Mouse (Mus musculus): ENCODE results near the gene Shisa8.
A peak's percentile ranks its signal among the peaks of the same experiment; 100 is the strongest.

Shisa8 gene

DNA sequence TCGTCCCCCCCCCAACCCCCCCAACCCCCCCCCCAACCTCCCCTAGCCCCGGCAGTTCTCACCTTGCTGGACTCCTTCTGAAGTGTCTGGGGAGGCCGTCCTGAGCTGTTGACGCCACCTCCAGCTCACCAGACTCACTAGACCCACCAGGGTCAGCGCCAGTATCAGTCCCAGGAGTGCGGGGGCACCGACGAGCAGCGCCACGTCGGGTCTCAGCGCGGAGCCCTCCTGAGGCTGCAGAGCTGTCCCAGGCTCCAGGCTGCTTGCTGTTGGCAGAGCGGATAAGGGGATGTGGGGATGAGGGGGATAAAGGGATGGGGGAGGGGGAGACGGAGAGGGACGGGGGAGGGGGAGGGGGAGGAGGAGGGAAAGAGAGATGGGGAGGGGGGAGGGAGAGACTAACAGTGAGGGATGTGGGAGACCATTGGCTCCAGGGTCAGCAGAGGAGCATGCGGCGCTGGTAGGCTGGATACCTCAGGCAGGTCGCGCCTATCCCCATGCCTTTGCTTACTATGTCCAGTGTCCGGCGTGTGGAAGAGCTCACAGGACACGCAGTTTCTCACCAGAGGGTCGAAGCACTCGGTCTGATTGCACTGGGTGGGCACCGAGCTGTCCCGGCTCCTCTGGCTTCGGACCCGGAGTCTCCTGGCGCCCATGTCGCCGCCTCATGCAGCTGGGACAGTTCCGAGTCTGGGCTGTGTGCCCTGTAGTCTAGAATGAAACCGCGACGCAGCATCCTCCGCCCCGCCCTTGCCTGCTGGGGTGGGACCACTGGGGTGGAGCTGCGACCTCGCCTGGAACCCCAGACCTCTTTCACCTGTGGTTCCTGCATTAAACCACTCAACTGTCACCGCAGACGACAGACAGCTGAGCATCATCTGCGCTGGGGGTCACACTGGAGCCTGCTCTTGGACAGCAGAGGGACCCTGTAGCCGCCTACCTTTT, 11.3 kb upstream of the Shisa8 start, which contains the start of gene Tnfrsf13c:
Gene Tnfrsf13c (minus strand): TSS at position 713 of the 945 bp plus-strand sequence.
- peak; percentile 80 to 88 for DNase-seq (ENCODE audit: low spot score in 2 of 2)

DNA sequence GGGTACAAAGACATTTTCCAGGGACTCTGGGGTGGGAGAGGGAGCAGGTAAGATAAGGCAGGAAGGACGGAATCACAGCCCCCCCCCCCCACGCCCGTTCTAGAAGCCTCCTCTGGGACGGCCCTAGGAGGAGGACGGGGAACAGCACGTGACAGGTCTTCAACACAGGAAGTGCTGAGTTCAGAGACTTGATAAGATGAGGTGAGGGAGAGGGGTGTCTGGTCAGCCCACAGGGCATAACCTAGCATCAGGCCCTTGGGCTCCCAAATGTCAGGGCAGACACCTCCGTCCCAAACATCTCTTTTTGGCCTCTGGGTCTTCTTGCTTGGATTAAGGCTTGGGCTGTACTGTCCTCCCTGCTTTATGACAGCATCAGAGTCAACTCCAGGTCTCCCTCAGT, 10.6 kb upstream of the Shisa8 start:
- no peak for DNase-seq (ENCODE audit: low spot score in 2 of 2)

DNA sequence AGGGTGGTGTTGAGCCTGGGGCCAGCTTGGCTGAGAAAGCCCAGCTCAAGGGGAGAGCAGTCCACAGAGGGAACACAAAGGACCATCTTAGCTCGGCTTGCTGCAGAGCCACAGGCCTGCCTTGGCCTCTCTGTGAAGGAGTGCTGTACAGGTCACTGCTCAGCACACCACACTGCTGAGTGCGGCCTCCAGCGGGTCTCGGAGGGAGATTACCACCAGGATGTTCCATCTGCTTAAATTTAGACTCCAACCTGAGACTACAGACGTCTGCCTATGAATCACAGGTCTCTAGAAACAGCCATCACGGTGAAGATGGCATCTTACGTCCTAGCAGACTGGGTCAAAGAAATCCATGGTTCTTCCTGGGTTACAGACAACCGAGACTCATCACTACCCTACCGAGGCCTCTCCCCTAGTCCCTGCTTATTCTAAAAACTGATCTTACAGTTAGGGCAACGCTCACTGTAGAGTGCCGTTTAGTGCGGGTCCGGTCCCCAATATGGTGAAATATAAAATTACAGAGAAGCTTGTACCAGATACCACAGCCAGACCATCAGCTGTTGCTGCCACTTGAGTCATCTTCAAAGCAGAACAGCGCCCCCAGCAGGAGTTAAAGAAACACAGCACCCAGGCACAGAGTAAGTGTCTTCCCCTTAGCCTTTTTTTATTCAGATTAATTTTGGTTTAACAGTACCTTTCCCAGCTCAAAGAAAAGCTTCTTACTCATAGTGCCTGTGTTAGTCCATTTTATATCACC, 8.7 kb upstream of the Shisa8 start:
- DNase-seq (ENCODE audit: low spot score in 2 of 2) = no peak

DNA sequence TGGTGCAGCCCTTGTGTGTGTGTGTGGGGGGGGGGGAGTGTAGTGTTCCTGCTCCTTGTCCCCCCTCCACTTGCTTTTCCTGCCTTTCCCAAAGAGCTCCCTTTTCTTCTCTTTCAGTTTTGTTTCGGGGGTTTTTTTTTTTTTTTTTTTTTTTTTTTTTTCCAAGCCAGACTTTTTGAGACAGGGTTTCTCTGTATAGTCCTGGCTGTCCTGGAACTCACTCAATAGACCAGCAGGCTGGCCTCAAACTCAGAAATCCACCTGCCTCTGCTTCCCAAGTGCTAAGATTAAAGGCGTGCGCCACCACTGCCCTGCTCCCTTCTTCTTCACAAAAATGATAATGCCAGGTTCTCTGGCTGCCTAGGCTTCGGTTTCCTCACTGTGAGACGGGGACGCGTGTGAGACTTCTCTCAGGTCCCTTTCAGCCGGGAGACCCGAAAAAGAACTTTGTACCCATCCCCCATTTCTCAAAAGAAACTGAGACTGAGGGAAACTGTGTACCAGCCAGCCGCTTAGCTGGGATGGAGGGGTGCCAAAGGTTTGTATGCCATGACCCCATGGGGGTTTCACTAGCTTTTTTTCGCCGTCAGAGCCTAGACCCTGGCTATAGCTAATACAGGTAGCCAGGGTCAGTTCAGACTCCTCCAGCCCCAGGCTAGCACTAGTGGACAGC, 7.5 kb upstream of the Shisa8 start:
- no peak for DNase-seq (ENCODE audit: low spot score in 2 of 2)

DNA sequence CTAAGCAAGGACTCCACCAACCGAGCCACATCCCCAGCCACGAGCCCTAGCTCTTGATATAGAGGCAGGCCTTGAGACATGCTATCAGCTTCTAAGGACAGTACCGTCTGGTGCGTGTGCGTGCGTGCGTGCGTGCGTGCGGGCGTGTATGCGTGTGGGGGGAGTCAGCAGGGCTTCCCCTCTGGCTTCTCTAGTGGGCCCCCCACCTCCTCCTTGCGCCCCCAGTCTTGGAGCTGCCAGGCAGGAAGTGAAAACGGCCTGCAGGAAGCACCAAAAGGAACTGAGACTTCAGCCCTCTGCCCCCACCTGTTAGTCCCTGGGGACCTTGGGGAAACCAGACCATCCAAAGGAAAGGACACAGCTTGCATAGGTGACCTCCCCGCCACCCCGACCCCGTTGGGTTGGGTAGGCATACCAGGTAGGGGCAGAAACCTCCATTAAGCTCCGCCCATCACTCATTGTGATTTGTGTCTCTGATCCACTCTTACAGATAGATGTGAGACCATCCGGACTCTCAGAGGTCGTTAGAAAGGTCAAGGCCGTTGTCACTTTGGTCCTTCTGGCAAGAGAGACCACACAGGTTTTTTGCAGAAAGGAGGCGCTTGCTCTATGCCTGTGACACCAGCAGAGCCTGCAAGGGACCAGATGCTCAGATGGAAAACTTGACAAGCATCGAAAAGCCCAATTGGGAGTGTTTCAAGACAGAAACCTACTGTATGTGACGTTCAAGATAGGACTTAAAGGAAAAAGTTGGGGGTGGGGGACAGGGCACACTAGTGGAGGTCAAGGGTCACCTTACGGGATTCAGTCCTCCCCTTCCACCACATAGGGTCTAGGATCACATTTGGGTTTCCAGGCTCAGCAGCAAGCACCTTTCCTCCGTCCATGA, 6.4 kb upstream of the Shisa8 start:
- peak; percentile 71 to 80 for DNase-seq (ENCODE audit: low spot score in 2 of 2)

DNA sequence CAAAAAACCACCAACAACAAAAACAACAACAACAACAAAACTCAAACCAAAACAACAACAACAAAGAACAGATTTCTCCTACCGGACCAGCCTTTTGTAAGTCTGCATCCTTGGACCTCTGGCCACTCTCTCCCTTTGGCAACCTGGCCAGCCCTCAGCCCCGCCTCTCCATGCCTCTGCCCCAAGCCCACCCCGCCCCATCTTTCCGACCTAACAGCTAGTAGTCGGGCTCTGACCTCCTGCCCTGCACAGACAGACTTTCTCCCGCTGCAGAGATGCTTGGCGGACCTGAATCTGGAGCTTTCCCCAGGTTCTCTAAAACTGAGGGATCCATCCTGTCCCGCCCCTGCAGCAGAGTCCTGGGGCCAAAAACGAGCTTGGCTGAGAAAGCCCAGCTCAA, 5.4 kb upstream of the Shisa8 start:
- DNase-seq (ENCODE audit: low spot score in 2 of 2) = no peak

DNA sequence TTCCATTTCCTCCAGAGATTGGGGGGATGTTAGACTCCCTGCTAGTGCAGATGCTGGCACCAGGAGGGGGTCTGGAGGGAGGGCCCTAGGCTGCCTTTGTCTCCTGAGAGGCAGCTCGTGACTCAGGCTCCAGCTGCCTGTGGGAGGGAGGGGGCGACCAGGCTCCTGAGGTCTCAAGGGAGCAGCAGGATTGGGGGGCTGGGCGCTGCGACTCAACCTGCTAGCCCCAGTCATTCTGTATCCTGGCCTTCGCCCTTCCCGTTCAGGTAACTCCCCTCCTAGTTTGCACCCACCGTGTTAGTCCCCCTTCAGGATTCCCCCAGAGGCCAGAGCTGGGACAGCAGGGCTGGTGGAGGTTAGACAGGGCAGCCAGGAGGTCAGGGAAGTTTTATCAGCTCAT, 4.4 kb upstream of the Shisa8 start:
- DNase-seq (ENCODE audit: low spot score in 2 of 2) = no peak

DNA sequence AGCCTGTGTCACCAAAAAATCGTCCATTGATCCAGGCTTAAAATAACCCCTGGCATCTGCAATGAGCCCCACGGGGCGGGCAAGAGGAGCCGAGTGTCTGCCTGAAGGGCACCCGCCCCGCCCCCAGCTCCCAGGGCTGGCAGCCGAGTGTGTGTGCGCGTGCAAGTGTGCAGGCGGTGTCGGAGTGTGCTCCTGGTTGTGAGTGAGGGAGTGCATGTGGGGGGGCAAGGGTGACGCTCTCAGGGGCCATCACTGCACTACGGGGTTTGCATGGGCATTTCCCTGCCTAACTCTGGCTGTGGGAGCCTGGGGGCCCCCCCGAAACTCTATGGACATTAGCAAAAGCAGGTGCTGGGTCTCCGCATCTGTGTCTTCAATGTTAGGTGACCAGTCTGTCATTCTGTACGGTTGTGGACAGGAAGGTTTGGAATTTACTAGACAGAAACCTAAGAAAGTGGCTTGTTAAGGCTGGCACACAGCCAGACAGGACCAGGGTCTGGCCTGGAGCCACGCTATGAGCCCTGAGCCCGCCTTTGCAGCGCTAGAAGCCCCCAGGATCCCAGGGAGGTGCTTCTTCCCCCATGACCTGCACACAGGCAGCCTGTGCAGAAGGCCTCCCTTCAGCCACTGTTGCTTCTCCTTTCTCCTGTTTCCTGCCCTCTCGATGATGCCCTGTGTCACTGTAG, 3.7 kb upstream of the Shisa8 start:
- no peak for DNase-seq (ENCODE audit: low spot score in 2 of 2)

DNA sequence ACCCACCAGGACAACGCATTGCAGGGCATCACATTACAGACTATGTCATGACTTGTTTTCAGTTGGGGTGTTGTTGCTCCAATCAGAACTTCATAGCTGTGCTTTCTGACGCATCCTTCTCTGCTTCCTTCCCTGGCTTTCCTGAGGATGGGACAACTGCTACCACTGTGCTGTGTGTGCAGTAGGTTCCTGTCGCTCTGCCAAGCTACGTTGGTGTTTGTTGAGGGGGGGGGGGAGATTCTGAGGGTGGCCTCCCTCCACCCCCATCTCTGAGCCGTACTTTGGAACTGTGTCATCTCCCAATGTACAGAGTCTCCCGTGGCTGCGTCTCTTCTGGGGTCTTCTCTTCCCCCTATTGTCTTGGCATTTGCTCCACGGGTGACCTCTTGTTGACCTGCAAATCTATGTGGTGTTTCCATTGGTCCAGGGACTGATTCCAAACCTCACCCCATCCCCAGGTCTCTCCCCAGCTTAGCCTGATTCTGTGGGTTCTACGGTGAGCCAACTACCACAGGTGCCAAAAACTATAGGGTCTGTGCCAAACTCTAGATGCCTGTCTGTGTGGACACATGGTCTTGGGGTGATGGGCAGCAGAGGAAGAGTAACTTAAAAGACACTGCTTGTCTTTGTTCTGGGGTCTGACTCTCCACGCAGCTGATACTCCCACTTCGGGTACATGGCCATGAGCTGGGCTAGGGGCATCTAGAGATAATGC, 2.9 kb upstream of the Shisa8 start:
- DNase-seq (ENCODE audit: low spot score in 2 of 2) = no peak

DNA sequence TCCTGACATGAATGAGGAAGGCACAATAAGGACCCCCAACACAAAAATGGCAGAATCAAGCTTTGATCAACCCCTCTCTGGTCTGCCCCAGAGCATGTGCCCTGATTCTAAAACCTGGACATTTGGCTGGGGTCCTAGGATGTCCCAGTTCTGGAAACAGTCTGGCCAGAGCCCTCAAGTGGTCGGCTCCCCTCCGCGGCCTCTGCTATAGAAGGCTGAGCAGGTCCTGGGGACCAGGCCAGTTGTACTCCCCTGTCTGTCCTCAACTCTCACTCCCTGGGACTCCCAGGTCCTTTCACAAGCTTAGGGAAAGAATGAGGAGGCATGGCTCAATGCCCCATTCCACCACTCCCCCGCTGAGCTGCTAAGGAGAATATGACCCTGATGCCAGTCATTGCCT, 607 bp upstream of the Shisa8 start:
- DNase-seq (ENCODE audit: low spot score in 2 of 2) = no peak

DNA sequence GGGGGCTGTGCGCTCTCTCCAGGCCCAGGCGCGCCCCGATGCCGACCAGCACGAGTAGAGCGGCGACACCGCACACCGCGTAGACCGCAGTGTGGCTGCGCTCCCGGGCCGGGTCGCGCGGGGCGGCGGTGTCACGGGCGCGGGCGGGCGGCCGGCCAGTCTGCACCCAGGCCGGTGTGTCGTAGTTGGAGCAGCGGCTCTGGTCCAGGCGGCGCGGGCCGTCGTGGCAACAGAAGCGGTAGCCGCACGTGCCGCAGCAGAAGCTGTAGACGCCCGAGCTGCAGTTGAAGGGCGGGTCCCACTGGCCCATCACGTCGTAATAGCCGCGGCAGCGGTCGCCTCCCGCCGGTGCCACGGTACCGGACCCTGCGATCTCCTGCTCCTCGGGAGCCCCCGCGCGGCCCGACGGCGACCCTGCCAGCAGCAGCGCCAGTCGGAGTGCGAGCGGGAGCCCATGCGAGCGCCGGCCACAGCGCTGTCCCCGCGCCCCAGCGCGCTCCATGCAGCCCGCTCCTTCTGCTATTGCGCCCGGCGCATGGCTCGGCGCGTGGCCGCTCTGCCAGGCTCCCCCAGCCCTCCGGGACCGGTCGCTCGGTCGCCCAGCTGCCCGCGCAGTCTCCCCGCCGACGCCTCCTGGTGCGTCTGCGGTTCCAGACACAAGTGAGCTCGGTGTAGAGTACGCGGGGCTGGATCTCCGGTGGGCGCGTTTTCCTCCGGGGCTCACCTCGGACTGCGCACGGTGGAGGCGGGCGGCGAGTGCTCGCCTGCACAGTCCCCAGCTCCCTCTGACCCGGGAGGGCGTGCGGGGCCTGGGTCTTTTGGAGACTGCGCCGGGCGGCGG, 484 bp downstream of the Shisa8 start:
- DNase-seq (ENCODE audit: low spot score in 2 of 2) = no peak

DNA sequence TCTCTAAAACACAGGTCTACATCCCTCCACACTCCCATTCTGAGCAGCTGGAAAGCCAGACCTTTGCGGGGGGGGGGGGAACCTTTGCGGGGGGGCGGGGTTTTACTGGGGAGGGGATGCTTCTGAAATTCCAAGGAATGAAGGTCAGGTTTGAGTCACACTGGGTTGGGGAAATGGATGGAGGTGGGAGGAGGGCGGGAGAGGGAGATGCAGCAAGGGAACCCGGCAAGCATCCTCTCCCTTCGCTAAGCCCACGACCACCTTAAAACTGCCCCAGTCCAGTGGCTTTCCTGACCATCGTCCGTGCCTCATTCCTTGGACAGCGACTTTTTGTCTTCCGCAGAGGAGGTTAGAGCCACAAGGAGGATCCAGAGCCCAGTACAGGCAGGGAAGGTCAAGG, 1.3 kb downstream of the Shisa8 start:
- DNase-seq (ENCODE audit: low spot score in 2 of 2) = no peak

DNA sequence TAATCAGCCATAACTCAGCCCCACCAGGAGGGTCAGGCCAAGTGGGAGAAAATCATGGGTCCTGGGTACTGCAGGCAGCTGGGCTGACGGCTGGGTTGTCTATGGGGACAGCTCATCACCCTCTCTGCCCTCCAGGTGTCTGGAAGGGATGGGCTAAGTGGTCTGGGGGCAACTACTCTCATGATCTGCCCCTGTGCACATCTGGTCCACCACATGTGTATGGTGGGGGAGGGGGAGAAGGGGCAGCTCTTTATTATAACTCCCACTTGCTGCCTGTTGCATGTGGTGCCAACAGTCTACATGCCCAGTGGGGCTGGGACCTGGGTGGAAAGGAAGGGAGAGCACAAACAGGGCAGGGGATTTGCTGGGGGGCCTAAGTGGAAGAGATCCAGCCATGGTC, 1.8 kb downstream of the Shisa8 start:
- DNase-seq (ENCODE audit: low spot score in 2 of 2) = no peak

DNA sequence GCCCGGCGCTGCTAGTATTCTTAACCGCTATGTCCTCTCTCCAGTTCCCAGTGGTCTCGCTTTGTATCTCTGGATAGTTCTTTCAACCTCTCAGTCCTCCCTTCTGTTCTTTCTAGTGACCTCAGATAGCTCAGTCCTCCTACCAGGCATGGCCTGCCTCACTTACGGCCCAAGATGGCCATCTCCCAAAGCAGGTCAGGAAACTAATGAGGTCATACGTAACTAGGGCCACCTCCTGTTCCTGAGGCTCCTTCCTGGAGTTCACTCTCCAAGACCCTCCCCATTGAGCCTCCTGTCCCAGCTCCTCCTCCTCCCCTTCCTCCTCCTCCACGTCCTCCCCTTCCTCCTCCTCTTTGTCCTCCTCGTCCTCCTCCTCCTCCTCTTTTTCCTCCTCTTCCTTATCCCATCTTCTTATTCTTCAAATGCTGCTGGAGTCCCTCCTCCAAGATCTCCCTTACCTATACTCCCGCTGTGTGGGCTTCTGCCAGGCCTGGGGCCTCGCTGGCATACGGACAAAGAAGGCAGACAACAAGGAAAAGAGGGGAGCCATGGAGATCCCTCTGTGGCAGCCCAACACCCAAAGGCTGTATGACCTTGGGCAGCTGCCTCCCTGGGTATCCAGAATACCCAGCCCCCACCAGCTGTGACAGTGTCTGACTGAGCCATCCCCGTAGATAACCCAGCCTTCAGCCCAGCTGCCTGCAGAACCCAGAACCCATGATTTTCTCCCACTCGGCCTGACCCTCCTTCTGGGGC, 3.1 kb downstream of the Shisa8 start:
- no peak for DNase-seq (ENCODE audit: low spot score in 2 of 2)

DNA sequence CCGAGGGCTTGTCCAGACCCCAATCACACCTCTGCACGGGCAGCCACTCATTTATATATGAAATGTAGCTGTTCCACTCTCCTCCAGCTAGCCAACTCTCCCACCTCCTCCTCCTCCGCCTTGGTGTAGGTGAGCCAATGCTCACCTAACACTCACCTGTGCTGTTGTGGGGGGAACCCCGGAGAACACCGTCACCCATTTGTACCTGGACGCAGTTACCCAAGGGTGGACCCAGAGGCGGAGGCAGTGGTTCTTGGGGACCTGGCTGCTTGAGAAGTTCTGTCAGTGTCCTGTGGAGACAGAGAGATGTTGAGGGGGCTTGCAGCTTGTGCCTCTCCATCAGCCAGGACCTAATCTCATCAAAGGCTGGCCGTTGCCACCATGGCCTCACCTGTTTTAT, 4.3 kb downstream of the Shisa8 start:
- DNase-seq (ENCODE audit: low spot score in 2 of 2) = no peak

DNA sequence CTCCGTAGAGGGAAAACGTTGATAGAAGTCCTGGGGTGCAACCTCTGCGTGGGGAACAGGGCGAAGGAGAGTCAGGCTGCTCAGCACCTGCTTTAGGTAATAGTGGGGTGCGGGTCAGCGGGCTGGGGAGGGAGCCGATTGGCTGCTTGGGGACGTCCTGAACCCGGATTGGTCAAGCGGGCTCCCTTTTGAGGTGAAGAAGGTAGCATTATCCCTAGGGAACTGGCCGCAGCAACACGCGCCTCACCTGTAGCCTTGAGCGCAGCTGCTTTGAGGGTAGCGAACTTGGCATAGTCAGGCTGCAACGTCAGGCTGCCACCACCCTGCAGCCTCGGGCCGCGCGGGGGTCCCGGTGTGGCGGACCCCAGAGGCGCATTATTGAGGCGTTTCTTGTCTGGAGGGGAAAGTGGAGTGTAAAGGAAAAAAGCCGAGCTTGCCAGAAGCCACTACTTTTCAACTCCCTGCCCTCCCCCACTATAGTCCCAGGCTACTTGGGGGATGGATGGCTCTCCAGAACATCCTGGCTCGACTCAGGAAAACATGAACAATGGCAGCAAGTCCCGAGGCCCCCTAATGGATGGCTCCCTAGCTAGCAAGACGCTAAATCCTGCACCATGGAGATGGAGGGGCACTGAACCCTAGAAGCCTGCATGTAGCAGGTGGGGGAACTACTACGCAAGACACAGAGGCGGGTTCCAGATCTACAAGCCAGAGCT, 5.0 kb downstream of the Shisa8 start:
- DNase-seq (ENCODE audit: low spot score in 2 of 2) = no peak

DNA sequence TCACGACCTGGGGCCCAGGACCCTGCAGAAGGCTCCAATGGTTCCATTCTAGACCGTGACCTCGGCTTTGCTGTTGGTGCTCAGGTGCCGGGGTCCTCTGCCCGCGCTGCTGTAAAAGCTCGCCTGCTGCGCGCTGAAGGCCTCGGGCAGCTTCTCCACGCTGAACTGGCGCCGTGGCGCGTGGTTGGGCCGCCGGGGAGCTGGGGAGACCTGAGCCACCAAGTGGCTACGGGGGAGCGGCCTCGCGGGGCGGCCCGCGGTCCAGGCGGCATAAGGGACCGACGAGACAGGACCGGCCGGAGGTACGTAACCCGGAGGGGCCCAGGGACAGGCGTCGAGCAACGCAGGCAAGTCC, 5.5 kb downstream of the Shisa8 start:
- no peak for DNase-seq (ENCODE audit: low spot score in 2 of 2)
